Mouse (Mus musculus): ENCODE results near the gene Prdm4.

The Prdm4 gene

GRCm38 (mm10) chr10:85871698-85872478 lies 45.1 kb downstream of the Prdm4 start:
- peak; percentile 94 for DNase-seq

- DNase-seq = no peak
These were observed 70.7 kb downstream of the Prdm4 start for GRCm38 (mm10) chr10:85846105-85846862.

Data from embryo, embryonic 11 days (tissue).